Mouse (Mus musculus) monocyte, adult 5-6 weeks (primary cell): ENCODE measurements around the gene Prrx1. TPM values are rescaled to one million over a fixed set of nuclear protein-coding genes. Genes with fewer than 3 reads are reported as not detected.

Experiments used
- ATAC-seq: fragments of 153-309, 156-312 bp; replicated peaks from 2 replicates; pipeline ENCODE4 v1.8.0; 2017; ENCODE audit warnings: mild to moderate bottlenecking; ENCODE audit not compliant: low TSS enrichment, insufficient number of reproducible peaks, severe bottlenecking, poor library complexity, low FRiP score
- total RNA-seq: library from RNA; stranded (forward); fragments of 200-1000, 200-491, 200-594 nt; gene quantifications from 3 replicates; pipeline ENCODE4 v1.2.3, GENCODE M21; 2017

Gene Prrx1
- total RNA-seq, 1 experiment from 2014 or later = 0.10 TPM

- ATAC-seq = no peak
These were observed 613 bp upstream of the Prrx1 start for GRCm38 (mm10) chr1:163313921-163314725.

- ATAC-seq = no peak
These were observed 1.4 kb downstream of the Prrx1 start for GRCm38 (mm10) chr1:163311861-163312811.

GRCm38 (mm10) chr1:163311006-163311836, 2.3 kb downstream of the Prrx1 start:
- ATAC-seq = no peak

GRCm38 (mm10) chr1:163310023-163310754, 3.3 kb downstream of the Prrx1 start:
- ATAC-seq = no peak

GRCm38 (mm10) chr1:163309466-163309865, 4.0 kb downstream of the Prrx1 start:
- no peak for ATAC-seq

GRCm38 (mm10) chr1:163308631-163309030, 4.9 kb downstream of the Prrx1 start:
- ATAC-seq = no peak

GRCm38 (mm10) chr1:163307706-163308105, 5.8 kb downstream of the Prrx1 start:
- ATAC-seq = no peak

GRCm38 (mm10) chr1:163305956-163306355, 7.6 kb downstream of the Prrx1 start:
- no peak for ATAC-seq

GRCm38 (mm10) chr1:163304837-163305236, 8.7 kb downstream of the Prrx1 start:
- ATAC-seq = no peak

- ATAC-seq = no peak
These were observed 11.2 kb downstream of the Prrx1 start for GRCm38 (mm10) chr1:163302292-163302691.

GRCm38 (mm10) chr1:163293152-163293551, 20.4 kb downstream of the Prrx1 start:
- no peak for ATAC-seq

- ATAC-seq = no peak
These were observed 21.6 kb downstream of the Prrx1 start for GRCm38 (mm10) chr1:163291925-163292324.

GRCm38 (mm10) chr1:163289131-163289530, 24.4 kb downstream of the Prrx1 start:
- ATAC-seq = no peak

- no peak for ATAC-seq
These were observed 28.0 kb downstream of the Prrx1 start for GRCm38 (mm10) chr1:163285539-163285938.

GRCm38 (mm10) chr1:163285136-163285535, 28.4 kb downstream of the Prrx1 start:
- no peak for ATAC-seq

GRCm38 (mm10) chr1:163283980-163284635, 29.4 kb downstream of the Prrx1 start:
- no peak; the same call in 1 of the 2 replicates for ATAC-seq

GRCm38 (mm10) chr1:163281450-163282198, 31.9 kb downstream of the Prrx1 start:
- ATAC-seq = no peak
